Mouse (Mus musculus) olfactory bulb, adult 2 months (tissue): Measurements from ENCODE around the gene Col4a2.

Experiments
- CTCF ChIP-seq: fragments of 200-500 bp; IDR thresholded peaks from 2 replicates; pipeline ENCODE4 v1.5.1; 2012; ENCODE audit warnings: low read depth, mild to moderate bottlenecking, low read length, moderate library complexity; ENCODE audit not compliant: insufficient read depth
- POLR2A ChIP-seq: fragments of 200-500 bp; IDR thresholded peaks from 2 replicates; pipeline ENCODE4 v1.6.1; 2012; ENCODE audit warnings: mild to moderate bottlenecking, low read depth, low read length, moderate library complexity; ENCODE audit not compliant: insufficient read depth

DNA sequence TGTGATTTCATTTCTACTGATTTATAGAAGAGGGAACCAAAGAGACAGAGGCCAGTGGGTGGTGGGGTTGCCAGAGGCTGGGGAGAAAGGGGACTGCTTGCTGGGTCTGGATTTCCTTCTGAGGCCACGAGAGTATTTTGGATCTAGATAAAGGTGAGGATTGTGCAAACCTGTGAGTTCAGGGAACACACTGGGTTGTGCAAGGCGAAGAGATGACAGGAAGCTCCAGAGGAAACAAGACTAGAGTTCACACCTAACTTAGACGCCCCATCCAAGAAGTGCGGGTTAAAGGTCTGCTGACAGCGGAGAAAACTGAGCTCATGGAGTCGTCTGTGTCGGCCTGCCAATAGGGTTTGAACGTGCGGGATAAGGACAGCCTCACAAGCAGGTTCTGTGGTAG, 84.5 kb downstream of the Col4a2 start:
- TF ChIP-seq POLR2A (no peak), CTCF (no peak)
